Mouse (Mus musculus) CD8-positive naive resting alpha-beta T cell, adult 2 months (primary cell): ENCODE data around the gene Fmr1.
"Not testable (repeated sequence)": the region's sequence is repeated elsewhere in the genome, so short reads cannot be mapped to it uniquely, and the experiment has no call there.

Source experiments
- DNase-seq, 2 experiments: peaks; one replicate each; pipeline ENCODE4 v3.0.0; 2022; ENCODE audit warnings: low read depth in 2 of 2, low spot score in 2 of 2

Gene Fmr1

GRCm38 (mm10) chrX:68678333-68678740, at the start of gene Fmr1:
Fmr1 (plus strand) TSS chrX:68678541.
- peak; percentile 95 to 97 for DNase-seq

- DNase-seq, result no peak
Measured at GRCm38 (mm10) chrX:68641603-68642002, 36.7 kb upstream of the Fmr1 start.

DNA sequence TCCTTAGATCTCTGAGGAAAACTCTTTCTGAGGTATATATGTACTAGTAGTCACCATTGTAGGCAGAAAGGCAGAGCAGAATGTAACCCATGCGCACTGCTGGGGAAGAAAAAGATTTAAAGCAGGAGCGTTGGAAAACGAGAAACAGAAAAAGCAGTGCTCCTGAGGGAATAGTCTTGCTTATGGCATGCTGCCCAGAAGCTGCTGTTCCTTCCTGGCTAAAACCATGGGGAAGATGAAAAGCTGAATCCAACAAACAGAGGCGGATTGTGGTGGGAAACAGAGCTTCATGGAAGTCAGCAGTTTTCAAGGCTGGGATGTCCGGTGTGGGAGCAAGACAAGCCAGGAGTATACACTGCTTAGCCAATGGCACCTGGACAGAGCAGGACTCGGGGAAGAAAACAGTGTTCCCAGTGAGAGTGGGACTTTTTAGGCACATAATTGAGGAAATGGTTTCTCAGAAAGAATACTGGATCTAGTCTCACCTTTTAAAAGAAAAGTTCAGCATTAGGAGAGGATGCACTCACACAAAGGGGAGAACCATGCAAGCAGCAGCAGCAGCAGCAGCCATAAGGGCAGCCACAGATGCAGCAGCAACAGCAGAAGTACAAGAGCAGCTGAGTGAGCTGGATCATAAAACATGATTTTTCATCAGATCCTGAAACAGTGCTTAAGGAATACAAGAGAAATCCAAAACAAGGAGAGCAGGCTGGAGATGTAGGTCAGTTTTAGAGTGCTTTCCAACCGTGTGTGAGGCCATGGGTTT, 33.0 kb upstream of the Fmr1 start:
- DNase-seq, result no peak

GRCm38 (mm10) chrX:68677508-68677907, 833 bp upstream of the Fmr1 start:
- DNase-seq, result no peak

- DNase-seq, result peak in 1 of 2 experiments; percentile 0
Measured at GRCm38 (mm10) chrX:68678815-68679486, 610 bp downstream of the Fmr1 start.

- DNase-seq, result no peak
Measured at GRCm38 (mm10) chrX:68684706-68685105, 6.4 kb downstream of the Fmr1 start.

DNA sequence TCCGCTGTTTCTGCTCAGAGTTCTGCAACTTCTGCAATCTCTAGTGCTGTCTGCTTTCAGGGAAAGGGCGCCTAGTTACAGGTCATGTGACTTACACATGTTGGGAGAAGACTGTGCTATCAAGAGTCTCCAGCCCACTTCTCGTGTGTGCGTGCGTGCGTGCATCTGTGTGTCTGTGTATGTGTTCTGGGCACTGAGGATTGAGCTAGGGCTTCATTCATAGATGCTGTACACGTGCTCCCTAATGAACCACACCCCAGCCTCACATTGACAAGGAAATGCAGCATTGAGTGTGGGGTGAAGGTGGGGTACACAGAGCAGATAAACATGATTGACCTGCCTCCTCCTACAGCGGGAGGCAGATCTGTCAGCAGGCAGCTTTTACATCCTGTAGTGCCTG, 13.6 kb downstream of the Fmr1 start:
- DNase-seq, result not testable (repeated sequence)

DNA sequence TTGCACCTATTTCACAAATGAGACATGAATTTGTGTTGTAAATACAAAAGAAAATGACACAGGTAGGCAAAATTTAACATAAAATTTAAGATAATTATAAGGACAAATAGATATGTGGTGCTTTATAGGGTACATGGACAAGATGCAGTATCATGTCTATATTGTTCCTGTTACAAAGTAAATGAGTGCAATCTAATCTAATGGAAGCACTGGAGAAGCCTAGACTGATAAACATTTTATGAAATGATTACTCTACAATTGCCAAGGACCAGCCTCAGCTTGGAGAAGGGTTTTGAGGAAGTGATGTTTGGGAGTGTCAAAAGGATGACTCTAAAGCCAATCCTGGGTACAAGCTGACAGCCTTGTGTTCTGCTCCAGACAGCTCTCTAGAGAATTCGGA, 58.6 kb downstream of the Fmr1 start:
- DNase-seq, result no peak

- DNase-seq, result no peak
Measured at GRCm38 (mm10) chrX:68740088-68740487, 61.7 kb downstream of the Fmr1 start.

- DNase-seq, result no peak
Measured at GRCm38 (mm10) chrX:68761606-68762005, 83.3 kb downstream of the Fmr1 start, which contains the start of gene Fmr1nb. Fmr1nb (plus strand) TSS chrX:68761839.
